Mouse (Mus musculus): ENCODE measurements around the gene Rps10. TPM values are rescaled to one million over a fixed set of nuclear protein-coding genes. Genes with fewer than 3 reads are reported as not detected.

The Rps10 gene
- total and polyA plus RNA-seq, 2 experiments from 2014 or later: 502 to 1,348 TPM

DNA sequence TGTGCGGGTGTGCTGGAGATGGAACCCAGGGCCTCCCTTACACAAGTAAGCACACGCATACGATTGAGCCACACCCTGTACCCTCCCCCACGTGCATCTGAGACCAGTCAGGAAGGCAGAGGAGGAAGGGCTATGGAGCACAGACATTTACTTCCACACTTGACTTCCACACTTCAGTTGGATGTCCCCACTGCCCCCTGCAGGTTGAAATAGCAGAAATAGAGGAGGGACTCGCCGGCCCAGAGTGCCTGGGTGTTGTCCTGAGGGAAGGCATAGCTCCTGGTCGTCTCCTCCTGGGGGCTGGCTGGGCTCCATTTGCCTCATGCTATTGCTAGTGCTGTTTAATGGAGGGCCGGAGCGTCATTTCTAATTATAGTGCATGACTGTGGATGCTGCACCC is 39.0 kb upstream of the Rps10 start:
- H3K4me1 ChIP-seq (ENCODE audit: insufficient read depth): peaks cover 15% of the 10 kb centered on the region; the same call in 1 of the 2 replicates
- H3K4me3 ChIP-seq (ENCODE audit: low read depth, low read length): no peak overlapping the region
- H3K9me3 ChIP-seq (ENCODE audit: low read length): no peaks in the 10 kb centered on the region
- ATAC-seq: no peak
- H3K9ac ChIP-seq: no peak overlapping the region
- no peaks in the 10 kb centered on the region for H3K36me3 ChIP-seq (ENCODE audit: insufficient read depth)
- no peaks in the 10 kb centered on the region for H3K27me3 ChIP-seq (ENCODE audit: insufficient read depth, low read length)
- WGBS: 60% methylated on average over 9 of the region's 9 CpGs
- TF ChIP-seq CTCF (IDR thresholded peaks at IDR 0.05; ENCODE audit: low read depth): peak; percentile 32
- H3K27ac ChIP-seq (ENCODE audit: low read depth, low read length): no peak overlapping the region
- DNase-seq: no peak
- no peak overlapping the region for H3K4me2 ChIP-seq (ENCODE audit: low read depth)

DNA sequence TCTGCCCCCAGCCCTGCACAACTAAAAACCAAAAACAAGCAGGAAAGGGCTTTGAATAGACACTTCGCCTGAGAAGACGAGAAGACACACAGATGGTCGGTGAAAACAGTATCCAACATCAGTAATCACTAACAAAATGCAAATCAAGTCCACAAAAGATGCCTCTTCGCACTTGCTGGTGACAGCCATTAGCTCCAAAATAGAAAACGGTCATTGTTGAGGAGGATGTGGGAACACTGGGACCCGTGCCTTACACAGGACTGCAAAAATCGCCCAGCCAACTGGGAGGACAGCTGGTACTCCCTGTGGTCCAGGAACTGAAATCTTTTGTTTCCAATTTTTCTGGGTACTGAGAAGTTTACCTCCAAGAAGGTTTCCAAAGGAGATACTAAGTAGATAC is 37.5 kb upstream of the Rps10 start:
- Histone ChIP-seq H3K4me2 (ENCODE audit: low read depth) (no peak overlapping the region), H3K27ac (ENCODE audit: low read depth, low read length) (no peak overlapping the region), H3K9ac (no peak overlapping the region), H3K27me3 (ENCODE audit: insufficient read depth, low read length) (no peaks in the 10 kb centered on the region), H3K36me3 (ENCODE audit: insufficient read depth) (no peaks in the 10 kb centered on the region), H3K9me3 (ENCODE audit: low read length) (no peaks in the 10 kb centered on the region), H3K4me3 (ENCODE audit: low read depth, low read length) (no peak overlapping the region), H3K4me1 (ENCODE audit: insufficient read depth) (peaks cover 4% of the 10 kb centered on the region; the same call in 1 of the 2 replicates)
- ATAC-seq (no peak), DNase-seq (peak; percentile 34)
- 26% methylated on average over 7 of the region's 7 CpGs for WGBS
- TF ChIP-seq CTCF (IDR thresholded peaks at IDR 0.05; ENCODE audit: low read depth): no peak

DNA sequence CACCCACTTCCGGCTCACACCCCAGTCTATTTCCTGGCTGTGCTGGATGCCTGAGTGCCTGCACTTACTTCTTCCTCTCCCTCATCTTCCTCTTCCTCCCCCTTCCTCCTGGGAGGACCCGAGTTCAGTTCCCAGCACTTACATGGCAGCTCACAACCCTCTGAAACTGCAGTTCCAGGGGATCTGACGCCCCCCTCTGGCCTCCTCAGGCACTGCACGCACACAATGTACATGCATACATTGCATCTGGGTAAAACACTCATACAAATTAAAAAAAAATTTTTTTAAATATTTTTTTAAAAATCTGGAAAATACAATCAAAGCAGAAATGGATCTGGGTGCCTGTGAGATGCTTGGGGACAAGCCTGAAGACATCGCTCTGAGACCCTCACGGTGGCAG is 35.3 kb upstream of the Rps10 start:
- ATAC-seq: no peak
- TF ChIP-seq CTCF (IDR thresholded peaks at IDR 0.05; ENCODE audit: low read depth): 0 out of 2 replicates have a peak, but pooled peaks have one; percentile 7
- H3K9ac ChIP-seq: no peak overlapping the region
- WGBS: 87% methylated on average over 6 of the region's 6 CpGs
- H3K4me1 ChIP-seq (ENCODE audit: insufficient read depth): no peaks in the 10 kb centered on the region
- H3K4me3 ChIP-seq (ENCODE audit: low read depth, low read length): no peak overlapping the region
- no peaks in the 10 kb centered on the region for H3K36me3 ChIP-seq (ENCODE audit: insufficient read depth)
- no peaks in the 10 kb centered on the region for H3K9me3 ChIP-seq (ENCODE audit: low read length)
- DNase-seq: no peak
- no peak overlapping the region for H3K4me2 ChIP-seq (ENCODE audit: low read depth)
- H3K27me3 ChIP-seq (ENCODE audit: insufficient read depth, low read length): no peaks in the 10 kb centered on the region
- H3K27ac ChIP-seq (ENCODE audit: low read depth, low read length): no peak overlapping the region

DNA sequence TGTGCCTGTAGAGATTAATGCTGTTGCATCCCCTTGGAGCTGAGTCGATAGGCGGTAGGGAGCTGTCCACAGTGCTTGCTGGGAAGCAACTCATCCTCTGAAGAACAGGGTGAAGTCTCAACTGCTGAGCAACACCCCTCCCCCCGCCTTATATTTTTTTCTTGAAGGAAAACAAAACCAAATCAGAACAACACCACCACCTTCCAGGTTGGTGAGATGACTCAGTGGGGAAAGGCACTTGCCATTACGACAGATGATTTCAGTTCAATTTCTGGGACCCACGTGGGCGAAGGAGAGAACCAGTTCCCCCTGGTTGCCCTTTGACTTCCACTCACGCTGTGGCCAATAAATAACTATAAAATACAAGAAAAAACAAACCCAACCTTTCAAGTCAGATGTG is 22.3 kb upstream of the Rps10 start:
- TF ChIP-seq CTCF (IDR thresholded peaks at IDR 0.05; ENCODE audit: low read depth): no peak
- no peak for ATAC-seq

DNA sequence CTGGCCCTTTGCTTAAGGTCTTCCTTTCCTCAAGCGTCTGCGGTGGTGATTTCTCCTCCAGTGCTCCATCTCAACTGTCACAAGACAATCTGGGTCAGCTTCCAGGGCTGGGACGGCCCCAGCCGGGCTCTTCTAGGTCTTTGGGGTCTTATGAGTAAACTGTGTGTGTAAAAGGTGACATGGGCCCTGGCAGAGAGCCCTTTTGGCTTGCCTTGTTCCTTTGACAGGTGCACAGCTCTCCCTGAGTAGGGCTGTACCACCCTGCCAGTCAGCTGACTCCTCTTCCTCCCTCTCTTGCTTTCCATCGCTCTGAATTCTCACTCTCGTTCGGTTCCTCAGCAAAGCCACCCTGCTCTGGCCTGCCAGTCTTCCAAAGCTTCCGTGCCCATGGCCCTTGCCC is 20.7 kb upstream of the Rps10 start:
- peaks cover 4% of the 10 kb centered on the region for H3K4me1 ChIP-seq (ENCODE audit: insufficient read depth)
- H3K9ac ChIP-seq: no peak overlapping the region
- TF ChIP-seq CTCF (IDR thresholded peaks at IDR 0.05; ENCODE audit: low read depth): no peak
- no peak overlapping the region for H3K27ac ChIP-seq (ENCODE audit: low read depth, low read length)
- H3K4me2 ChIP-seq (ENCODE audit: low read depth): peak overlapping the region; percentile 73
- no peaks in the 10 kb centered on the region for H3K9me3 ChIP-seq (ENCODE audit: low read length)
- 68% methylated on average over 8 of the region's 8 CpGs for WGBS
- no peaks in the 10 kb centered on the region for H3K27me3 ChIP-seq (ENCODE audit: insufficient read depth, low read length)
- H3K36me3 ChIP-seq (ENCODE audit: insufficient read depth): no peaks in the 10 kb centered on the region
- H3K4me3 ChIP-seq (ENCODE audit: low read depth, low read length): no peak overlapping the region
- ATAC-seq (no peak), DNase-seq (no peak)

More for the DNA sequence above, 22.3 kb upstream of the Rps10 start:
- Histone ChIP-seq H3K4me3 (ENCODE audit: low read depth, low read length) (no peak overlapping the region), H3K4me2 (ENCODE audit: low read depth) (no peak overlapping the region), H3K27me3 (ENCODE audit: insufficient read depth, low read length) (no peaks in the 10 kb centered on the region), H3K36me3 (ENCODE audit: insufficient read depth) (no peaks in the 10 kb centered on the region), H3K9ac (no peak overlapping the region), H3K9me3 (ENCODE audit: low read length) (no peaks in the 10 kb centered on the region), H3K27ac (ENCODE audit: low read depth, low read length) (no peak overlapping the region), H3K4me1 (ENCODE audit: insufficient read depth) (peaks cover 4% of the 10 kb centered on the region)
- WGBS: 79% methylated on average over 7 of the region's 7 CpGs
- no peak for DNase-seq

DNA sequence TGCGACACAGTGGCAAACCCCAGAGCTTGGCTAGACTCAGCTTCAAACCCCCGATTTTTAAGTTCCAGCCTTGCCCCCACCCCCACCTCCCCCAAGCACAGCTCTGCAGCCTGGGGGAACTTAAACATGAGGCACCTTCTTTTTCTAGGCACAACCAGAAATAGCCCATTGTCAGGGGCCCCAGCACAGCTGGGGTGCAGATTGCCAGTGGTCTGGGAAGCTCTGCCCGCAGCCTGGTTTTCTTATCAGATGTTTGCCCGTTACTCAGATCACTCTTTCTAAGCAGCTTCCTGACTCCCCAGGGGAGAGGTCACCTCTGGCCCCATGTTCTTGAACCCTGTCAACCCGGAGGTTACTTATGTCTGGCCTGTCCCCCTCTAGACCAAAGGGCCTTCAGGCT is 19.9 kb upstream of the Rps10 start:
- Histone ChIP-seq H3K4me2 (ENCODE audit: low read depth) (peak overlapping the region; percentile 73), H3K4me1 (ENCODE audit: insufficient read depth) (peaks cover 4% of the 10 kb centered on the region), H3K4me3 (ENCODE audit: low read depth, low read length) (peak overlapping the region; percentile 68), H3K9ac (peak overlapping the region; percentile 80), H3K27me3 (ENCODE audit: insufficient read depth, low read length) (no peaks in the 10 kb centered on the region), H3K36me3 (ENCODE audit: insufficient read depth) (no peaks in the 10 kb centered on the region), H3K27ac (ENCODE audit: low read depth, low read length) (0 out of 2 replicates have a peak overlapping the region, but pooled peaks have one; percentile 42), H3K9me3 (ENCODE audit: low read length) (no peaks in the 10 kb centered on the region)
- no peak for DNase-seq
- WGBS: 37% methylated on average over 5 of the region's 5 CpGs
- no peak for TF ChIP-seq CTCF (IDR thresholded peaks at IDR 0.05; ENCODE audit: low read depth)
- no peak for ATAC-seq

DNA sequence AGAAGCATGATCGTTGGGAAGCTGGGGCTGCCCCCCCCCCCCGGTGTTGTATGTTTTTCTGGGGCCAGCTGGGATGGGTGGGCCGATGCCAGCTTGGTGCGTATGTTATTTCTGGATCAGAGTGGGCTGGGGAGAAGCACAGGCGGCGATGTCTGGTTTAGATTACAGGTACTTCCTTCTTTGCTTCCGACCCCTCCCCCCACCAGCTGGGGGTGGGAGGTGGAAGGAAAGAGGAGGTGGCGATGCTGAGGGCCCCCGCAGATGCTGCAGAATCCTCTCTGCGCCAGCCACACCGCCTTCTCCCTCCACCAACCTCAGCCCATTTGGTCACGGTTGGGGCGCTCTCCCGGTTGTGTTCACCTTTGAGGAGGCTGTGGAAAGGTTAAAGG is 19.5 kb upstream of the Rps10 start:
- DNase-seq (peak; percentile 77), ATAC-seq (peak; percentile 62)
- 3% methylated on average over 14 of the region's 14 CpGs for WGBS
- H3K4me2 ChIP-seq (ENCODE audit: low read depth): peak overlapping the region; percentile 73
- peak overlapping the region; percentile 42 for H3K27ac ChIP-seq (ENCODE audit: low read depth, low read length)
- no peak for TF ChIP-seq CTCF (IDR thresholded peaks at IDR 0.05; ENCODE audit: low read depth)
- peaks cover 4% of the 10 kb centered on the region for H3K4me1 ChIP-seq (ENCODE audit: insufficient read depth)
- H3K9me3 ChIP-seq (ENCODE audit: low read length): no peaks in the 10 kb centered on the region
- H3K36me3 ChIP-seq (ENCODE audit: insufficient read depth): no peaks in the 10 kb centered on the region
- H3K4me3 ChIP-seq (ENCODE audit: low read depth, low read length): peak overlapping the region; percentile 68
- no peaks in the 10 kb centered on the region for H3K27me3 ChIP-seq (ENCODE audit: insufficient read depth, low read length)
- peak overlapping the region; percentile 80 for H3K9ac ChIP-seq
